Mouse (Mus musculus): ENCODE measurements around the gene Cabp1.

Cabp1 gene

DNA sequence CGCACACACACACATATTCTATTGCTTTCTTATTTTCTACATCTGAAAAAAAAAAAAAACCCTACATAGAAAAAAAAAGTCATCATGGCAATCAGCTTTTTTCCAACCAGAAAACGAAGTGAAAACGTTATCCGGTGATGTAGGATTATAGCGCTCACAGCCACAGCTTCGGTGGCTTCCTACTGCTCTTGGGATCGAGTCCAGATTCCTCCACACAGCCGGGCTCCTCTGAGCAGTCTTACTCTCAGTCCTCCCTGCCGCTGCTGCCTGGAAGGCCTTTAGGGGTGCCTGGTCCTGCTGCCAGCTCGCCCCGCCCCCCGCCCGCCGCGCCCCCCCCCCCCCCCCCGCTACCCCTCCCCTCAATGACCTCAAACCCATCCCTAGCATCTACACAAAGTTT is 13.7 kb upstream of the Cabp1 start:
- DNase-seq: no peak

- DNase-seq: no peak
These were observed 13.1 kb upstream of the Cabp1 start for GRCm38 (mm10) chr5:115207244-115207643.

GRCm38 (mm10) chr5:115204562-115205311 is 10.6 kb upstream of the Cabp1 start:
- peak in 1 of 2 experiments; percentile 8 for DNase-seq

GRCm38 (mm10) chr5:115203735-115204561 is 9.8 kb upstream of the Cabp1 start:
- peak; percentile 45 to 47 for DNase-seq

DNA sequence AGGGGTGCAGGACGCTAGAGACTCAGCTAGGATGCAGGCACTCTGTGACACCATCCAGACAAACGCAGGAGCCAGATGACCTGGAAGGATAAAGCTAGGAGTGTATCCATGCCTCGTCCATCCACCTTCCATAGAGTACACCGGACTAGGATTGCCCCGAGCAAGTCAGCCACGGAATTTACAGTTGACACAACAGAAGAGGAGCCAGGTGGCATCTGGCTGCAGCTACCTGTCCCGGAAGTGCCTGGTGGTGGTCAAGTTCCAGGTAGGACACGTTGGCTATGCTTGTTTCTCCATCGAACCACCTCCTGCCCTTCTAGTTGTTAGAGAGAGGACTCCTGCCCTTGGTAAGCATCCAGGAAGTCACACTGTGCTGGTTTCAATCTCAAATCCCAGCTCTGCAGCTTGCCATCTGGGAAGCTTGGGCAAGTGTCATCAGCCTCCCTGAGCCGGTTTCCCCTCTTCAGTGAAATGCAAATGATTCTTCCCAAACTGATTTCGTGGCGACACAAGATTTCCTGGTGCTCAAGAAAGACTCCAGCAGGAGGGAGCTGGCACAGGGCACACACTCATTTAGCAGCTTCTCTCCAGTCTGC is 543 bp upstream of the Cabp1 start:
- DNase-seq: no peak

GRCm38 (mm10) chr5:115193226-115193625 is 955 bp downstream of the Cabp1 start:
- peak; percentile 51 to 60 for DNase-seq

DNA sequence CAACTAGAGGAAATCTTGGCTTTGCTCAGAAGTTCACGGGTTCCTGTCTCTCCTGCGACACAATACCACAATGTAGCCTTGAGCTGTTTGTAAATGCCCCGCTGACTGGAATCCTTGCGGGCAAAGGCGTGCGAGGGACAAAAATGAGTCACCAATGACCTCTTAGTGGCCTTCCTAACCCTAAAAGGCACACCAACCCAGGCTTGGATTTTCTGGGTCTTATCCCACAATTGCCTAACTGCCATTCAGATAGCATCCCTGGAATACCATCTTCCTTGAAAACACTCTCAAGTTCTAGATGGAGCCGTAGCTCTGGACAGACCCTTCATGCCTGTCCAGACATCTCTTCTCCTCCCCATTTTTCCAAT is 1.4 kb downstream of the Cabp1 start:
- DNase-seq: no peak

DNA sequence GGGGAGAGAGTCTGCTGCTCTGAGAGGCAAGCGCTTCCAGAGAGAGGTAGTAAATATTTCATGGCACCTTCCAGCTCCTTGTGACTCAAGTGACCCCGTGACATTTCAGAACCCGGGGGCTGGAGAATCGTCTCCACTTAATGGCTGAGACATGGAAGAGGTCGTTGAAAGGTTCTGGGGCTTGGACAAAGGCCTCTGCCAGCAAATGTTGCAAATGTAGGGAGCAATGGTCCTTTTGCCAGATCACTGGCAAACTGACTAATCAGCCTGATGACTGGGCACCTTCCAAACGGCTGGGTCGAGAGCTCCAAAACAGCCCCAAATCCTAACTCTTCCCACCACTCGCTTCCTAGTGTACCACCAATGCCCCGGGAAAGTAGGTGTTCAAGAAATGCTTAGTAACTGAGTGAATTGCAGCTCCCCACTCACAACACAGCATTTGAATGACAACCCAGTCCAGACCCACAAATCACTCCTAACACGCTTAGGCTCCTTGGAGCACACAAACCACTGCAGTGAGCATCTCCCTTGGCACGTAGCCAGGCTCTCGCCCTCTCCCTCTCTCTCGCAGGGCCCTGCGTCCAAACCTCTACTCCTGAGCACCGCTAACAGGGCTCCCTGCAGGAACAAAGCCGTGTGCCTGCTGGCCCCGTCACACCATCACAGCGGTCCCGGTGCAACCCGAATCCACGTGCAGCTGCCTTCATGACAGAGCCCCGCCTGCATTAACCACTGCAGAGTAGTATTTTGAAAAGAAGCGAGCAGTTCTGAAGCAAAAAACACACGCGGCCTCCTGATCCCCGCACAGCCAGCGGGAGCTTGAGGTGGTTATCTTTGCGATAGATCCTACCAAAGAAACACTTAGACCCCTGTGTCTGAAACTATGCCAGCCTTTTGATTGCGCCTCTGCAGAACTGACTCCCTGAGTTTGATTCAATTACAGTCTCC is 2.0 kb downstream of the Cabp1 start:
- DNase-seq: no peak

DNA sequence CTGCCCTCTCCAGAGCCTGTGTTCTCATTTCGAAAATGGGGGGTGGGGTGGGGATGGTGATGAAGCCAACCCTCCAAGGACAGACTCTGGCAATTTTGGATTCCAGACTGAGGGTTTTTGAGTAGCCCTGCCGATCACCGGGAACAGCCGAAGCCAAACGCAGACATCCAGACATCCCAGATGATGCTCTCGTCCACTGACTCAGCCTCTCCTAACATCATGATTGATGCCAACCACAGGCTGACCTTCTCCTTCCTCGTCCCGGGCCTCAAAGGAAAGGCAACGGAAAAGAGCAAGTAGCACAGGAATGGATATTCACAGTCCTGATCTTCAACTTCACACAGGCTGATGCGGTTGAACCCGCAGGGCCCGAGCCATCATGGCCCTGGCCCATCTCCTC is 4.1 kb downstream of the Cabp1 start:
- DNase-seq: no peak

DNA sequence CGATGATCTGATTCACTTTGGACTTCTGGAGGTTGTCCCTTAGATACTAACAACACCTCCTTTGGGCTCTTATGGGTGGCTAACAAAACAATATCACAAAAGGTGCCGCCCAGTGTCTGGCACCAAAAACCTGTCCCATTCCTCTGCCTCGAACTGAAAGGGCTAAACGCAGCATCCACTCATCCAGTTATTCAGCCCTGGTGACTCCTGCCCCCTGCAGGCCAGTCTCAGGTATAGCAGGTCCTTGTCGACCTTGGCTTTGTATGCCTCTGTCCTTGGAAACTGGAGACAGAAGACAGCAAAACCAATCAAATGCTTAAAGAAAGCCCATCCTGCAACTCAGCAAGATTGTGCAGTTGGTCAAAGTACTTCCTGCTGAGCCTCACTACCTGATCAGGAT is 5.4 kb downstream of the Cabp1 start:
- DNase-seq: peak in 1 of 2 experiments; percentile 32

DNA sequence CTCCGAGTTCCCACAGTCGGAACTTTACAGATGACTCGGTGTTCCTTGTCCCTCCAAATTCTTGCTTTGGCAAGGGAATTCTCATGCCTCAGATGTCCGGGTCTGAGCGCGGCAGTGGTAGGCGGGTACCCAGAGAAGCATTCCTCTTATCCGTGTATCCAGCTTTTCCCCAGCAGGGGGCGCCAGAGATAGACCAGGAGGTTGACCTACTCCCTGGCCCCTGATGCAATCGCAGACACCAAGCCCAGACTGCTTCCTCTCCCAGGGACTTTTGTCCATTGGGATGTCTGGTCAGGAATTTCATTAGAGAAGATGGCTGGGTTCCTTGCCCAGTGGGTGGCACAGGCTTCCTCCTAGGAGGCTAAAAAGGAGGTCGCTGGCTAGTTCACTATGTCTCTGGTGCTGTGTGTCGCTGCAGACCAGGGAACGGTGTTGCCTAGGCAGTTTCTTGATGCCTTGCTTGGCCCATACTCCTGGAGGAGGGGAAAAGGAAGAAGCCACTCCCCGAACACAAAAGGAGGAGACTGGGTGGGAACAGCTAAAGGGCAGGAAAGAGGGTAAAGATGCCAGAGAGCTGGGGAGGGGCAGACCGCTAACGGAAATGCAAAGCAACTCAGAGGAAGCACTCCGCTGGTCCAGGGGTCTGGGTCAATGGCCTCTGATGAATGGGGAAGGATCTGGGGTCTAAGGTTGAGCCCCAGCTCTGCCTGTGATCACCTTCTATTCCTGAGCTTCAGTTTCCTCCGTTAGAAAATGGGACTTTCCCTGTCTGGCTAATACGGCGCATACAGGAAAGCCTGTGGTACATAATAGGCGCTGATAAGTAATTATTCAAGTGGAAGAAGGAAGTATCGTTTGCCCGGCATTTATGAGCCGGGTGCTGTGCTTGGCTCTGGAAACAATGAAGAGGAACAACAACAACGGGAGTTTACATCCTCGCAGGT is 6.7 kb downstream of the Cabp1 start:
- peak; percentile 92 to 95 for DNase-seq

- DNase-seq: no peak
These were observed 7.7 kb downstream of the Cabp1 start for GRCm38 (mm10) chr5:115186371-115187073.

- no peak for DNase-seq
These were observed 9.5 kb downstream of the Cabp1 start for GRCm38 (mm10) chr5:115184726-115185125.

GRCm38 (mm10) chr5:115183482-115183881 is 10.7 kb downstream of the Cabp1 start:
- no peak for DNase-seq

DNA sequence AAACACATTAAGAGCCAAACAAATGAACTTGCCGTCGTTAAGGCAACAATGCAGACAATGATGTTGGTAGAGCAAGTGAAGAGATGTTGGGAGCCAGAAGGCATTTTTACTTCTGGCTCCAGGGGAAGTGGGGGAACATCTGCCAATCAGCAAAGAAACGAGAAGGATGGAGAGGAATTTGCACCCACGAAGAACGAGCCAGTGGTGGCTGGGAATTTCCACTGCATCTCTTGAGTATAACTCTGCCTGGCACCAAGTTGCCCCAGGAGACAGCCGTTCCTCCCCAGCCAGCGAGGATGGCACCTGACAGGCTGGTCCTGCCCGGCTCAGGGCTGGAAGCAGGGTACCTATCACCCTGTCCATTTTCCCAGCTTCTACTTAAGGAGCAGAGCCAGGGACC is 11.3 kb downstream of the Cabp1 start:
- DNase-seq: no peak

DNA sequence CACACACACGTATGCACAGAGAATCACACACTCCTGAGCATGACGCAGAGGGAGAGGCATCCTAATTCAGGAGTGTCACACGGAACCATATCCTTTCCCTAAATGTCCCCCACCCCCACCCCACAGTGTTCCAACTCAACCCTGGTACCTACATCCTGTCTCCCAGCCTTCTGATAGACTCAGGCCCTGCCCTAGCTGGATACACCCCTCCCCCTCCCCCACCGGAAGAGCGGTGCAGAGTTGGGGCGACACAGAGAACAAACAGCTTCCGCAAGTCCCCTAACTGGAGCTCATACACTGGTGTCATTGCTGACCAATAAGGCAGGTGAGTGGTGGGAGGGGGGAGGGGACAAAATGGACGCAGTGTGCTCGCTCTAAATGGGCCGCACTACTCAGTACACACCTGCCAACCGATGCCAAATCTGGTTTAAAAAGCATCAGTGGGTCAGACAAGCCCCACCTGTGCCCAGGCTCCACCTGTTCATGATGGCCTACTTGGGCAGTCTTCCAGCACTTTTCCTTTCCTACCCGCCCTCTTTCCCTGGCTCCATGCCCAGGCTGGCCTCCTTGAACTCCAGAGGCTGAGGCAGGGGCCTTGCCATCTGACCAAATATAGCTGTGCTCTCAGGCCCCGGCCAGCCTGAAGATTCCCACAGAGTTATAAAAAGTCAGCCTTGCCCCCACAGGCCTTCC is 12.8 kb downstream of the Cabp1 start:
- peak; percentile 47 to 62 for DNase-seq

DNA sequence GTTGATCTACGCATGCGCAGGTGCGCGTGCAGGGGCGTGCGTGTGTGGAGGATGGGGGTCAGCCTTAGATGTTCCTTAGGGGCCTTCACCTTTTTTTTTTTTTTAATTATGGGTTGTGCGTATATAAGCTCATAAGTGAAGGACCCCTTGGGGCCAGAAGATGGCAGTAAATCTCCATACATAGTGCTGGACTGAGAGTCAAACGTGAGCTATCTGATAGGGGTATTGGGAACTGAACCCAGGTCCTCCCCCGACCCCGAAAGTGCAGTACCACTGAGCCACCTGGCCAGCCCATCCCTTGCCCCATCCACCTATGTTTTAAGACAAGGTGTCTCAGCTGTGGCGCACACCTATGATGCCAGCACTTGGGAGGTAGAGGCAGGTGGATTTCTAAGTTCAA is 14.6 kb downstream of the Cabp1 start:
- no peak for DNase-seq

- DNase-seq: no peak
These were observed 16.3 kb downstream of the Cabp1 start for GRCm38 (mm10) chr5:115177866-115178265.

- DNase-seq: no peak
These were observed 19.6 kb downstream of the Cabp1 start for GRCm38 (mm10) chr5:115174554-115174953.

- DNase-seq: no peak
These were observed 24.0 kb downstream of the Cabp1 start for GRCm38 (mm10) chr5:115170150-115170549.
